Mouse (Mus musculus) urinary bladder, postnatal 4 days (tissue): ENCODE results near the gene Hdac9.

Source experiments
- DNase-seq, 2 experiments: peaks; one replicate each; pipeline ENCODE4 v3.0.0; 2021 to 2022; ENCODE audit warnings: low spot score in 2 of 2

Hdac9 gene

GRCm38 (mm10) chr12:34697981-34698380, 218.9 kb downstream of the Hdac9 start:
- DNase-seq, result no peak

- DNase-seq, result no peak
Observed at GRCm38 (mm10) chr12:34696736-34697135, 220.2 kb downstream of the Hdac9 start.

- no peak for DNase-seq
Observed at GRCm38 (mm10) chr12:34688941-34689340, 228.0 kb downstream of the Hdac9 start.

- DNase-seq, result no peak
Observed at GRCm38 (mm10) chr12:34683375-34683774, 233.5 kb downstream of the Hdac9 start.

GRCm38 (mm10) chr12:34682657-34683056, 234.2 kb downstream of the Hdac9 start:
- no peak for DNase-seq

- no peak for DNase-seq
Observed at GRCm38 (mm10) chr12:34680576-34680975, 236.3 kb downstream of the Hdac9 start.

GRCm38 (mm10) chr12:34677110-34677509, 239.8 kb downstream of the Hdac9 start:
- no peak for DNase-seq

GRCm38 (mm10) chr12:34674235-34674634, 242.7 kb downstream of the Hdac9 start:
- no peak for DNase-seq

GRCm38 (mm10) chr12:34673539-34673938, 243.4 kb downstream of the Hdac9 start:
- no peak for DNase-seq

- DNase-seq, result peak; percentile 21 to 67
Observed at GRCm38 (mm10) chr12:34664758-34665157, 252.1 kb downstream of the Hdac9 start.

- no peak for DNase-seq
Observed at GRCm38 (mm10) chr12:34661378-34661777, 255.5 kb downstream of the Hdac9 start.

- no peak for DNase-seq
Observed at GRCm38 (mm10) chr12:34660027-34660426, 256.9 kb downstream of the Hdac9 start.

- no peak for DNase-seq
Observed at GRCm38 (mm10) chr12:34658568-34658967, 258.3 kb downstream of the Hdac9 start.

GRCm38 (mm10) chr12:34658119-34658518, 258.8 kb downstream of the Hdac9 start:
- DNase-seq, result peak in 1 of 2 experiments; percentile 20

- no peak for DNase-seq
Observed at GRCm38 (mm10) chr12:34653615-34654014, 263.3 kb downstream of the Hdac9 start.

- peak in 1 of 2 experiments; percentile 29 for DNase-seq
Observed at GRCm38 (mm10) chr12:34648753-34649152, 268.1 kb downstream of the Hdac9 start.

- no peak for DNase-seq
Observed at GRCm38 (mm10) chr12:34641705-34642259, 275.1 kb downstream of the Hdac9 start.

- DNase-seq, result no peak
Observed at GRCm38 (mm10) chr12:34637238-34638124, 279.4 kb downstream of the Hdac9 start.

GRCm38 (mm10) chr12:34619101-34619500, 297.8 kb downstream of the Hdac9 start:
- no peak for DNase-seq

GRCm38 (mm10) chr12:34618321-34618720, 298.6 kb downstream of the Hdac9 start:
- no peak for DNase-seq

GRCm38 (mm10) chr12:34617836-34618235, 299.1 kb downstream of the Hdac9 start:
- no peak for DNase-seq

GRCm38 (mm10) chr12:34614796-34615195, 302.1 kb downstream of the Hdac9 start:
- DNase-seq, result no peak

GRCm38 (mm10) chr12:34612511-34612910, 304.4 kb downstream of the Hdac9 start:
- DNase-seq, result no peak
